8 mouse cellular contexts compared by ENCODE assay signal in genomic region chr3:73707461-73708409, GRCm38 (mm10). TPM values are rescaled to one million over a fixed set of nuclear protein-coding genes. Genes with fewer than 3 reads are reported as not detected.
DNase-seq lines count a peak whose midpoint lies in the region; ATAC-seq and TF ChIP-seq lines count a peak whose summit lies in the region.

No protein-coding gene starts in this region.

- peak overlapping the region; percentile 69 for H3K4me2 ChIP-seq in heart, embryonic 14.5 days (ENCODE audit: low read length)
- H3K4me2 ChIP-seq in liver, embryonic 14.5 days (ENCODE audit: low read depth): peak overlapping the region; percentile 35

- H3K9me3 ChIP-seq in heart, embryonic 14.5 days (ENCODE audit: control insufficient read depth, low read length): no peaks in the 10 kb centered on the region
- no peaks in the 10 kb centered on the region for H3K9me3 ChIP-seq in liver, embryonic 14.5 days (ENCODE audit: control insufficient read depth, low read length)

- no peak for DNase-seq in cerebellum, adult 8-10 months
- peak; percentile 67 for DNase-seq in fat pad, adult 2 months (ENCODE audit: extremely low read depth, low read depth, low spot score)
- peak; percentile 81 for DNase-seq in kidney, postnatal 10 days
- DNase-seq in liver, embryonic 14.5 days (ENCODE audit: low read depth in 3 of 3, low spot score in 3 of 3): peak; percentile 9 to 20 (median 15)

- no peak for TF ChIP-seq EP300 in liver, embryonic 14.5 days (IDR thresholded peaks at IDR 0.05; ENCODE audit: low read depth)

- peak overlapping the region; percentile 55 to 86 for H3K4me3 ChIP-seq in heart, embryonic 14.5 days (ENCODE audit: control insufficient read depth in 1 of 2, insufficient read depth in 1 of 2, low read depth in 1 of 2, low read length in 2 of 2)
- H3K4me3 ChIP-seq in liver, embryonic 14.5 days (ENCODE audit: insufficient read depth in 1 of 2, low read depth in 2 of 2, low read length in 2 of 2): peak overlapping the region; percentile 25 to 49
- H3K4me3 ChIP-seq in olfactory bulb, adult 2 months (ENCODE audit: insufficient read depth, low read depth, low read length): peak overlapping the region; percentile 52

- 0 out of 2 replicates have a peak, but pooled peaks have one; percentile 49 for ATAC-seq in cerebellum, adult (ENCODE audit: insufficient number of reproducible peaks, low FRiP score, low TSS enrichment)
- ATAC-seq in heart, embryonic 14.5 days (ENCODE audit: insufficient number of reproducible peaks, insufficient read depth, low FRiP score, low read depth): peak; percentile 83
- ATAC-seq in liver, embryonic 14.5 days (ENCODE audit: insufficient read depth): peak; percentile 39; the same call in 1 of the 2 replicates
- ATAC-seq in activated CD4-positive, CD25-positive, alpha-beta regulatory T cell, adult 4 months: no peak

- H3K27me3 ChIP-seq in heart, embryonic 14.5 days (ENCODE audit: control insufficient read depth, insufficient read depth, low read length): no peaks in the 10 kb centered on the region
- no peaks in the 10 kb centered on the region for H3K27me3 ChIP-seq in liver, embryonic 14.5 days (ENCODE audit: control insufficient read depth, insufficient read depth, low read length)

- no peak for TF ChIP-seq POLR2A in olfactory bulb, adult 2 months (IDR thresholded peaks at IDR 0.05; ENCODE audit: insufficient read depth, low read depth, low read length)

- no peaks in the 10 kb centered on the region for H3K36me3 ChIP-seq in heart, embryonic 14.5 days (ENCODE audit: control insufficient read depth, insufficient read depth, low read length)
- H3K36me3 ChIP-seq in liver, embryonic 14.5 days (replicated peaks; ENCODE audit: control insufficient read depth, insufficient read depth, low read depth): no peaks in the 10 kb centered on the region

- peak overlapping the region; percentile 76 for H3K9ac ChIP-seq in heart, embryonic 14.5 days (ENCODE audit: low read length)
- H3K9ac ChIP-seq in liver, embryonic 14.5 days (replicated peaks): no peak overlapping the region

- peak overlapping the region; percentile 81 to 93 for H3K27ac ChIP-seq in heart, embryonic 14.5 days (replicated peaks in 1 of 2; ENCODE audit: control insufficient read depth in 1 of 2, insufficient read depth in 1 of 2, low read depth in 2 of 2, low read length in 2 of 2)
- no peak overlapping the region for H3K27ac ChIP-seq in liver, embryonic 14.5 days
- H3K27ac ChIP-seq in olfactory bulb, adult 2 months (ENCODE audit: insufficient read depth, low read depth, low read length): no peak overlapping the region

- no peak for TF ChIP-seq CTCF in liver, embryonic 14.5 days (IDR thresholded peaks at IDR 0.05; ENCODE audit: low read depth)
- TF ChIP-seq CTCF in olfactory bulb, adult 2 months (IDR thresholded peaks at IDR 0.05; ENCODE audit: insufficient read depth, low read depth, low read length): no peak

- WGBS in heart, embryonic 14.5 days: 16% methylated on average over 20 of the region's 20 CpGs
- 16% methylated on average over 20 of the region's 20 CpGs for WGBS in liver, embryonic 14.5 days (ENCODE audit: insufficient replicate concordance)
- WGBS in olfactory bulb, adult 2 months: 18% methylated on average over 20 of the region's 20 CpGs

- H3K4me1 ChIP-seq in heart, embryonic 14.5 days (ENCODE audit: control insufficient read depth in 2 of 2, insufficient read depth in 2 of 2, low read length in 2 of 2): 0 out of 4 replicates have a peak, but pooled peaks cover 0 to 3% of the 10 kb centered on the region in 2 experiments
- no peaks in the 10 kb centered on the region for H3K4me1 ChIP-seq in liver, embryonic 14.5 days (replicated peaks; ENCODE audit: control insufficient read depth in 2 of 2, insufficient read depth in 2 of 2, low read length in 1 of 2)
- H3K4me1 ChIP-seq in olfactory bulb, adult 2 months (ENCODE audit: control insufficient read depth, insufficient read depth, low read length): peaks cover 6% of the 10 kb centered on the region

RNA-seq across cellular contexts. Expression of gene Bche, which starts 0.5 kb away (rescaled TPM):
- polyA plus RNA-seq in heart, embryonic 14.5 days (2014; fragmentation: Nextera tagmentation; extraction: Ambion mirVana): 28.0 and 30.5 TPM in 2 replicates
- polyA plus RNA-seq in liver, embryonic 14.5 days (2012; rRNA removed): 3.4 and 4.7 TPM in 2 replicates
- 11.3 and 13.3 TPM in 2 replicates for polyA plus RNA-seq in liver, embryonic 14.5 days (2014; fragmentation: Nextera tagmentation; extraction: Ambion mirVana)
- polyA plus RNA-seq in olfactory bulb, adult 2 months (2012; ENCODE audit: insufficient read depth, insufficient read length, low replicate concordance, missing spikeins): not detected in 2 replicates
- polyA plus RNA-seq in activated CD4-positive, CD25-positive, alpha-beta regulatory T cell, adult 4 months (2017; shearing (Covaris generic)): not detected

Comparison
In these comparisons a context has a peak if more than half of its experiments do, and no peak if none do; other contexts are left out.
1. H3K27ac ChIP-seq: peak in heart, embryonic 14.5 days (2 of 2); none in liver, embryonic 14.5 days (single experiment) and olfactory bulb, adult 2 months (single experiment).
2. Peak in every context shown above with its lines, with median percentiles within 50 percentile points of each other: H3K4me3 ChIP-seq.